Mouse (Mus musculus): ENCODE measurements at regions not wholly inside any gene's neighbourhood (a gene's known extent, or its start where the extent isn't known, plus 50 kb on each side); places are given as distances from the start of the nearest gene placed in this dataset.

DNA sequence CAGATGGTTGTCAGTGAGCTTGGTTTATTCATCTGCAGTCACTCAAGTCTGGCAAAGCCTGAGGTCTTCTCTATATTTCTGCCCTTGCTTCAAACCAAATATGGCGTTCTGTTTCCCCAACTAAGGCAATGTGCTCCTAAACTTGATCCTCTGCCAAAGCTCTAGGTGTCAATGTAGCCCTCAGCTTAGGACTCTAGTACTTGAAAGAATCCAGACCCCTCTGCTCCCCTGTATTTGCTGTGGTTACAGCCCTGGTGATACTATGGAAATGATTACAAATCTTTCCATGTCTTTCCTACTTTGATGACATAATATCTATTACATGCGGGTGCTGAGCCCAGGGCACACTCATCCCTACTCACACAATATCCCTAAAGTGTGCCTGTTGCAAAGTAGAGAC, 672.9 kb upstream of the Tbl1xr1 start:
- in situ Hi-C loops (cut with MseI, MboI) = no loop called here

DNA sequence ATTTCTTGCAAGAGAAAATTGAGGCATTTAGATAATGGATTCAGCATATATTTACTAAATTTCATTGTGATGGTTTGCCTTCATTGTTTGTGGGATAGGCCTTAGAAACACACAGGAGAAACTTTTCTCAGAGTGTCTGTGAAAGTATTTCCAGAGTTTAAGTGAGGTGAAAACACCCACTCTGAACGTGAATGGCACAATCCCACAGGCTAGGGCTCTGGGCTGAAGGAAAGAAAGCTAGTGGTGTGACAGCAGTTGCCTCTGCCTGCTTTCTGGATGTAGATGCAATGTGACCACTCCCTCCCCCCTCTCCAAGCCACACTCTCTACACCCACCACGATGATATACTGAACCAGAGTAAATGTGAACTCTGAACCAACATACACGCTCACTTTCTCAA, 672.4 kb upstream of the Tbl1xr1 start:
- in situ Hi-C loops (cut with MseI, MboI) = no loop called here

DNA sequence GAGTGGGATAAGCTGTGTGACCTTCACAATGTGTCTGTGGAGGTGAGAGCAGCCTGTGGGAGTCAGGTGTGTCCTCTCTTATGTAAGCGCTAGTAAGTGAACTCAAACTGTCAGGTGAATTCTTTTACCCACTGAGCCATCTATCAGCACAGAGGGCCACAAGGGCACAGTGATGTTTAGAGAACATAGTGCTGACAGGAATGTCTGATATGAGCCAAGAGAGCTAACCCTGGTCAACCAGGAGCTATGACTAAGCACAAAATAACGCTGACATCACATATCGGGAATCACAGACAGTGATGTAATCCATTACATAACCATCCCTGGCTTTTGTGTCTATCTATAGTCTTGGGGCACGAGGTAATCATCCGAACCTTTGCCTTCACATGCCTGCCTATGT, 669.4 kb upstream of the Tbl1xr1 start:
- in situ Hi-C loops (cut with MseI, MboI) = no loop called here

DNA sequence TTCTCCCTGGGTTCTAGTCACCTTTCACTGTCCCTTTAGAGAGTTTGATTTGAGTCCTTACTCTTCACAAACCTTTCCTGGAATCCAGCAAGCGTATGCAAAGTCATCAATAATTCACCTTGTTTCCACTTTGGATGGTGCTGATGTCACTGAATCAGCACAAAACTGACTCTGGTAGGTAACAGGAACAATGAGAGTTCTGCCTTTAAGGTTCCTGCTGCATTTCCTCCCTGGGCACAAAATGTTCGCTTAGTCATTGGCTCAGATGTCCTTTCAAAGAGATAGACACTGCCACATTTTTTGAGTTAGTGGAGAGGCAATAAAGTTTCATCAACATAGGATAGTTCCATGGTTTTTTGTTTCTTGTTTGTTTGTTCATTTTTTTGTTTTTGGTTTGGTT, 664.4 kb upstream of the Tbl1xr1 start:
- in situ Hi-C loops (cut with MseI, MboI) = no loop called here

DNA sequence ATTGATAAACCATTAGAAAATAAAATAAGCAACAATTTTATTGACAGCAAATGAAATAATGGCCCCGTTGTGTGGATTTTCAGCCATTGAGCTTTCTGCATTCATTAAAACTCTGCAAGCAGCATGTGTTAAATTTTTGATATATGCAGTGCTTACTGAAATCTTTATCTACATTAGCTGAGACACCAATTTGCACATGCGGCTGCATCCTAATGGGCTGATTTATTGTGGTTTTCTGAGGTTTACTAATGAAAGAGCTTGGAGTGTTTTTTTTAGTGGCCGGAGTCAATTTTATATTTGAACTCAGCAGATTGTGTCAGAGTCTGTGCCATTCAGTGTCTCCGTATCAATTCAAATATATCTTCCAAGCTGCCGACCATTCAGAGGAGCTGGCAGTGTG, 653.3 kb upstream of the Tbl1xr1 start:
- in situ Hi-C loops (cut with MseI, MboI) = no loop called here

DNA sequence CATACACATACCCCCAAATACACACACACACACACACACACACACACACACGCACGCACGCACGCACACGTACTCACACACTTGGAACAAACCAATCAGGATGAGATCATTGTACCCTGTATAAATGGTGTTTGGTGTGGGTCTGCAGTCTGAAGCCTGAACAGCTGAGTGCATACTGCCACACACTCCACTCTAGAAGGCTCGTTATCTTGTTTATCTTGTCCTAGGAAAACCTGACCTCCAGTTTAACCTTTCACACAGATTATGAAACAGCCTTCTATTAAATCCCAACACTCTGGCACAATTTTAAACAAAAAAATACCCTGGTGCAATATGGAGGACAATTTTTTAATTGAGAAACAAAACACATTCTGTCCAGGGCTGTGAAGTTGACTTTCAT, 649.9 kb upstream of the Tbl1xr1 start:
- in situ Hi-C loops (cut with MseI, MboI) = no loop called here

DNA sequence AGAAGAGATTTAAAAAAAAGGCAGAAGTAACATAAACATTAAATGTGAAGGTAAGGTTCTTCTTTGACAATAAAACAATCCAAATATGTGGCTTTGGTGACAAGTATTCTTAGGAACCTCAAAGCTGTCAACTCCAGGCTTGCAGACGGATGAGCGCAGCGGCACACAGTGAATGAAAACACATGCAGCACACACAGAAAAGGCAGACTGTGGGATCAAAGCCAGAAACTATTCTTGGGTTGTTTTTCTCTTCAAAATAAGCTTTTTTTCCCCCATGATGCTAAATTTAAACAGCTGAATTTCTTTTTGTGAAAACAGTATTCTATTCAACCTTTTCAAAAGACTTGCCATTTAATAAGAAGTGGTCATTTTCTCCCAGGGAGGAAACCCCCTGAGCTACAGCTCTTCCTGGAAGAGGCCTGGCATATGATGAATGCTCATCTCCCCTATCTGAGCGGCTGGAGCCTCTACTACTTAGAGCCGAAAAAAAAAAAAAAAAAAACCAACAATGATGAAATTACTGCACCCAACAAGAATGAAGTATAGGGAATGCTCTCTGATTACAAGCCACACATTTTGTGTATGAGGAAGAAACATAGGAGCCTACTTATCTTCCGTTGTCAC, 648.9 kb upstream of the Tbl1xr1 start:
- in situ Hi-C loops (cut with MseI, MboI) = no loop called here

DNA sequence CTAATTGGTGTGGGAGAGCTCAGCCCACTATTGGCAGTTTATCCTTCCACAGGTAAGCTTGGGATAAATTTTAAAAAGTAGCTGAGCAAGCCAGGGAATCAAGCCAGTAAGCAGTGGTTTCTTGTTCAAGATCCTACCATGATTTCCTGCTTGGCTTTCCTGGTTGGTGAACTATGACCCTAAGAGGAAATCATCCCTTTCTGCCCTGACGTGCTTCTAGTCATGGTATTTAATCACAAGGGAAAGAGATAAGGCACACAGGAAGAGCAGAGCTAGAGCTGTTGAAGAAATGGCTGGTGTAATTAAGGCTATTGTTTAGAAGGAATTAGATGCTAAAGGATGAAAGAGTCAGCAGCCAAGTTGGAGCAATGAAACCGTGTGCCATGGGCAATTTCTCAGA, 648.3 kb upstream of the Tbl1xr1 start:
- in situ Hi-C loops (cut with MseI, MboI) = no loop called here

DNA sequence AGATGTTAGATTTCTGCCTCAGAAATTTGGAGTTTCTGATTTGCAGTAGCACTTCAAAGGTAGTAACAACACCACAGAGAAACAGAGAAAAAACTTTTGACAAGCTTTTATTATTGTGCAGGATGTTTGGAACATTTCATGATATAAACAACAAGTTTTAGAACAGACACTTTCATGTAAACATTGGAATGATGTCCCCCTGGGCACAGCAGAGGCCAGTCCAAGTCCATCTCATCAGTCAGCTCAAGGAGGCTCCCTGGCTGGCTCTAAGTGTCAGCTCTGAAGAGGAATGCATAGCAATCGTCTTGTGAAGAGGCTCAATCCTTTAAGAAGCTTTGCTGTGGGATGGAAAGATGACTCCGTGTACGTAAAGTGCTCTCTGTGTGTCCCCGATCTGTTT, 612.2 kb upstream of the Tbl1xr1 start:
- in situ Hi-C loops (cut with MseI, MboI) = no loop called here

DNA sequence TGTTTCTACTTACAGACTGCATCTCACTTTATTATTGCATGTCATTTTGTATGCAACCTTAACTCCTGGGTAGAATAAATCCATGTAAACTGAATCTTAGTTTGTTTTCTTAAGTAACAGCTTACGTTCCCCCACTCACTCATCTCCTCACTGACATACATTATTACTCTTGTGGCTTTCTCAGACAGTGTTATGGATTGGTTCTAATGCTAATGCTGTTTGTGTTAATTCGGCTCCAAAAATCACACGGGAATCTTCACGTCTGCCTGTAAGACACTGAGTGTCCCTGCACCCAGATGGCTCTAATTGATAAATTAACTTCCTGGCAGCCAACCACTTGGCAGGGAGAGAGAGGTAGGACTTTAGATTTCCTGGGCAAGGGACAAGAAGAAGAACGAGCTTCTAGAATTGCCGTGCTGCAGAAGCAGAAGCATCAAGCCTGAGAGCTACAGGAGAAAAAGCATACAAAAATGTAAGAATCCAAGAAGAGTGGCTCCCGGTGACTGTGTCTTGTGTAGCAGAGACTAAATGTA, 610.3 kb upstream of the Tbl1xr1 start:
- in situ Hi-C loops (cut with MseI, MboI) = no loop called here

DNA sequence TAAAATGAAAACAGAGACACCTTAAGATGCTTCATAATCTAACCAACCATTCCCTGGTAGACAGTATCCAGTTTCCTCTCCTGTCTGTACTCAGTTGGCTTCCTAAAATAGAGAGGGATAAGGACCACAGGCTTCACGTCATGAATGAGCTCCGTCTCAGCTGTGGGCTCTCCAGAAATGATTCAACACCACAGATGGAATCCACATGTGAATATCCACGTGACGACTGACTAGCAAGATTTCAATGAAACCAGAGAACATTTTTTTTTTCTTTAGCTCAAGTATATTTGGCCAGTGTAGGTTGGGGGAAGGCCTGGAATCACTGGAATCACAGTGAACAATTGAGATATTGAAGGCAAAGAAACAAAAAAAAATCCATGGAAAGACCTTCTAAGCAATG, 599.1 kb upstream of the Tbl1xr1 start:
- in situ Hi-C loops (cut with MseI, MboI) = no loop called here

DNA sequence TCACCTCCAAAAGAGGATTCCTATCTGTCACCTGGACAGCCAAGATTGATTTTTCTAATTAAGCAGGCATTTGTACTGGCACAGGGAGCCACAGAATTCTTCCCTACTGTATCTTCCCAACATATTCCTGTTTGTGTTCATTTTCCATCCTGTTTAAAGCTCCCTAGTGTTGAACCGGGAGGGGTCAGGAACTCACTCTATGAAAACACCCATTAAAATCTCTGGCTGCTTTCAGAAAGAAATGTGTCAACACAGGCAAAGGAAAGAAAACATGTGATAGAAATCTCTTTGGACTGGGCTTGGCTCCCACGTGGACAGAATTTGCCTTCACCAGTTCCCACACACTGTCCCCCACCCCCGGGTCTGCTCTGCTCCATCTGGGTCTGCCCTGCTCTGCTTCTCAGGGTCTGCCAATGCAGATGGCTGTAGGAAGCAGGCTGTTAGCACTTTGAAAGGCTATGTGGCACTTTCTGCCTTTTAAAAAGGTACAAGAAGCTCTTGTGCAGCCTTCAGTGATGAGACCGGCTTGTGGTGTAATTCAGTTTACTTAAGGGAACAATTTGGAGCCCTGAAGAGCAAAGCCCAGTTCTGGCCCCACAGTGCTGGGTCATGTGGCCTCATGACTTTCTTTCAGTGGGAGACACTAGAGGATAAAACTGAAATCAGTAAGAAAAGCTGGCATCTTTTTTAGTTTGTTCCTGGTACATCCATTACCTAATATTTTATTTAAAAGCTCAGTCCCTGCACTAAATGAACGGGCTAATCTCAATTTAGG, 597.2 kb upstream of the Tbl1xr1 start:
- in situ Hi-C loops (cut with MseI, MboI) = no loop called here

DNA sequence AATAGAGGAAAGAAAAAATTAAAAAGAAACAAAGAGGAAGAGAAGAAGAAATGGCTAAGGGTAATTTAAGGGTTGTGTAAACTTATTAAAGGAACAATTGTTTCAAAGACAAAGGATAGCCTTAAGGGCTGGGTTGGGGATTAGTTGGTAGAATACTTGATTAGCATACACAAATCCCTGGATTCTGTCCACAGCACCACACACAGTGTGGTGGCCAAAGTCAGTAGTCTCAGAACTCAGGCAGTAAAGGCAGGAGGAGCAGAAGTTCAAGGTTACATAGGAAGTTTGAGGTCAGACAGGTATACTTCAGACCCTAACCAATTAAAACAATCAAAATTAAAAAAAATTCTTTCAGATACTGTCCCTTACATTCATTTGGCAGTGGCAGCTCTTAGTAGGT, 596.6 kb upstream of the Tbl1xr1 start:
- in situ Hi-C loops (cut with MseI, MboI) = no loop called here

DNA sequence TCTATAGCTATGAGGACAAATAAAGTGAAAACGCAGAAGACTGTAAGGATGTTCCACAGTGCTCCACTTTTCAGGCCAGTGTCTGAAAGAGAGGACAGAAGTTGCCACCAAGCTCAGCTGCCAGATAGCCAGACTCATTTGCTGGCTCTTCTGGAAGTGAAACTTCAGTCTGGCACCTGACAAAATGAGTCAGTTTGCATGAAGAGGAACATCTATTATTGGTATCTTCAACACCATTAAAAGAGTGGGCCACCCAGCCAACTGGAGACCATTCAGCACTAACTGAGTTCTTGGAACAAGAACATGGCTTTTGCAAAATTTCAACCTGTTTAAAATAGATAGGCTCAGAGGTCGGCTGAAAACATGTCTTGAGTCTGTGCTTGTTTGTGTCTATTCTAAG, 592.4 kb upstream of the Tbl1xr1 start:
- in situ Hi-C loops (cut with MseI, MboI) = no loop called here

DNA sequence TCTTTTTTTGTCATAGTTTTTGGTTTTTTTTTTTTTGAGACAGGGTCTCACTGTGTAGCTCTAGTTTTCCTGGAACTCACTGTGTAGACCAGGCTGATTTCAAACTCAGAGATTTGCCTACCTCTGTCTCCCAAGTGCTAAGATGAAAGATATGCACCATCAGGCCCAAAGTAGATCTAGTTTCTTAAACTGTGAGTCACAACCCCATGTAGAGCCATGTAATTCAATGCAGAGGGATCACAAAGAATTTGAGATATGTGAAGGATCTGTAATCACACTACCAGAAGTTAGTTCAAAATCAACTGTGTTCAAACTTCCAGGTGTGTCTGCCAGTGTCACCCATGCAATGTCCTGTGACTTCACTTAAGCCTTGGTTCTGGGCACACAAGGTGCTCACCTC, 591.0 kb upstream of the Tbl1xr1 start:
- in situ Hi-C loops (cut with MseI, MboI) = no loop called here

DNA sequence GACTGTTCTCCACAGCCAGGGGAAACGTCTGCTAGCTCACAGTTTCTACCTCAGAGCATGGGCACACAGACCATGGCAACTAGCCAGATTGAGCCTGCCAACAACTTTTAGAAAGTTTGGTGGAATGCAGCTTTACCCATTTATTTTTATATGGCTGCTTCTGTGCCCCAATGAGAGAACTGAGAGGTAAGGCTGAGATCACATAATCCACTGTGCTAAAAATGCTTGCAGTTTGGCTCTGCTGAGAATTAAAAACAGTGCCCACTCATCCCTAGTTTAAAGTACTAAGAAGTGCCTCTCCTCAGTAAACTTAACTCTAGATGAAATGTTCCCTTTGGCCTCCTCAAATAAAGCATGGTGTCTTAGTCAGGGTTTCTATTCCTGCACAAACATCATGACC, 586.9 kb upstream of the Tbl1xr1 start:
- in situ Hi-C loops (cut with MseI, MboI) = no loop called here

DNA sequence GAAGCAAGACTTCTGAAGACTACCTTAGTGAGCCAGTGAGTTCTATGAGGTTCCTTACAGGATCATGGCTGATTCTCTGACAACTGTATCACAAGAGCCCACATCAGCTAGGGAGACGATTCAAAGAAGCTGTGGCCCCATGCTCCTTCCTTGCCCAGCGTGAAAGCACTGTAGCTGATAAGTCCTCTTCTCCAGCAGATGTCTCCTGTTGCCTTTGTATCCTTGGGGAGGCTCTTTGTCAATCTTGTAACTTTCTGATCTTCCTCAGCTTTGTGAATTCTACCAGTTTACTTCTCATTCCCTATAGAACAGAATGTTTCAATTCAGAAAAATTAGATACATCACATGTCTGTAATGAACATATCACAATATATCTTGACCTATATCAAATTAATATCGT, 584.0 kb upstream of the Tbl1xr1 start:
- in situ Hi-C loops (cut with MseI, MboI) = no loop called here

DNA sequence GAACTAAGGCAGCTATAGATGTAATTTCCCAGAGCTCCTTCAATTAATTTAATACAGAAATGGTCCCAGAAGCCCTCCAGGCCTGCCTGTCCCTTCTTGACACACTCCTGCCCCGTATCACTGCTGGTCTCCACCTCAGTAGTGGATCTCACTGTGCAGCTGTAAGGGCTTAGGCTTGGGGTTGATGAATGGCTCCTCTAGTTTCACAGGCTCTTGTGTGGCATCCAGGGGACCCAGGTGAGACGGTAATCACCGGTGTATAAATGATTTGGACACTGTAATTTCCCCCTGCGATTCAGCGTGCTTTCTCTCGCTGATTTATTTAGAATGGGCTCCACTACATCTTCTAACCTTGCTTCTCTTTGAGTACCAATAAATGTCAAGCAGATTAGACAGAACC, 583.1 kb upstream of the Tbl1xr1 start:
- in situ Hi-C loops (cut with MseI, MboI) = no loop called here

DNA sequence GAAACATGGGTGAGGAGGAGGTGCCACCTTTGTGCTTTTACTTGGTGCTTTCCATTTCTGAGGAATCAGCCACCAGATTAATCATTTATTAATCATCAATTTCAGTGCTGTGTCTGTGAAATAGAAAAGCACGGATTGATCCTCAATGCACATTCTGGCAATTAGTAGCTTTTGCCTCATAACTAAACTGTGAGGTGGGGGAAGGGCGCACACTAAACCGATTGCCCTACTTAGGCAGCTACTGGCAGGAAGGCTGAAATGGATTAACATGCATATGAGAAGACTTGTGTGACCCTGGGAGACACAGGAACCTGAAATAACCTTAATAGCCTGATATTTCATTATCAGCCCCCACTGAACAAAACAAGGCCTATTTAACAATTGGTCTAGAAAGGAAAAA, 581.5 kb upstream of the Tbl1xr1 start:
- in situ Hi-C loops (cut with MseI, MboI) = no loop called here

DNA sequence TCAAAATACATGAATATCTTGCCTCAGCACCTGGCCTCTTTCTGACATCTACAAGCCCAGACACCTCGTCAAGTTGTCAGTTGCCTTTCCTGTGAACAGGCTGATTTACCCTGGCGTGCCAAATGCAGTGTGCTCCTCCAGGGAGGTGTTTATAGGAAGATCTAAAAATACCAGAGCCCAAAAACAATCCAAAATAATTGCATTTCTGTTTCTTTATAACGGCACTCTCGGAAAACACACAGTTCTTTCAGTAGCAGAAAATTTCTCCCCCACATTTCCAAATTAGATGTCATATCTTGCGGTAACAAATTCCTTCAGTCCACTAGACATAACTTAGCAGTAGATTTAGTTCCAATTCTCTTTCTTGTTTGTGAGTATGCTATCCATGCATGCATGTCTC, 580.8 kb upstream of the Tbl1xr1 start:
- in situ Hi-C loops (cut with MseI, MboI) = no loop called here

DNA sequence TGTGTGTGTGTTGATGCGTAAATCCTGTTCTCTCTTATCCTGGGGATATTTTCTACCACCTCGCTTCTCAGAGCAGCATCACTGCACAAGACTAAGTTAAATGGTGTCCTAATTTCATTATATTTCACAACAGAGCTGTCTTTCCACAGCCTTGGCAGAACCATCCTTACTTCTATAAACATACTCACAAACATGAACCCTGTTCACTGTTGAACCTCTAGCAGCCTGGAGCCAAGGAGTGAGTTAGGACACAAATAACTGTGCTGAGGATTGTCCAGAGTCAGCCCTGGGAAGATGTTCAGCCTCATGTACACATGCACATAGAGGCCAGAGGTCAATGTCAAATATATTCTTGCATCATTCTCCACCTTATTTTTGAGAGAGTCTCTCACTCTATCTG, 580.3 kb upstream of the Tbl1xr1 start:
- in situ Hi-C loops (cut with MseI, MboI) = no loop called here

DNA sequence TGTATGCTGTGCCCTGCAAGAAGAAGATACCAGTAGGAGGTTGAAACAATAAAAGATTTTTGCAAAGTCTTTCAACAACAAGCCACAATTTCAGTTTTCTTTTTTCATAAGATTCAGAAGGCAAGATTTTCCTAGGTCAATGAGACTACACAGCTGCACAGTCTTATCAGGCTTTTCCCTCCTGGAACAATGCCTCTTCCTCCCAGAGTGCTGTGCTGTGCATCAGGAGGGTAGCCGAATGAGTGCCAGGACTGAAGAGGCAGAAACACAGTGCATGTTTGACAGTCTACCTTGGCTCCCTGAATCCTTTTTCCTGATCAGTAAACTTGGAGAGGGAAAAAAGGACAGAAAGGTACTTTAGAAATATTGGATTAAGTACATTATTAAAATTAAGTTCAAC, 579.4 kb upstream of the Tbl1xr1 start:
- in situ Hi-C loops (cut with MseI, MboI) = no loop called here

DNA sequence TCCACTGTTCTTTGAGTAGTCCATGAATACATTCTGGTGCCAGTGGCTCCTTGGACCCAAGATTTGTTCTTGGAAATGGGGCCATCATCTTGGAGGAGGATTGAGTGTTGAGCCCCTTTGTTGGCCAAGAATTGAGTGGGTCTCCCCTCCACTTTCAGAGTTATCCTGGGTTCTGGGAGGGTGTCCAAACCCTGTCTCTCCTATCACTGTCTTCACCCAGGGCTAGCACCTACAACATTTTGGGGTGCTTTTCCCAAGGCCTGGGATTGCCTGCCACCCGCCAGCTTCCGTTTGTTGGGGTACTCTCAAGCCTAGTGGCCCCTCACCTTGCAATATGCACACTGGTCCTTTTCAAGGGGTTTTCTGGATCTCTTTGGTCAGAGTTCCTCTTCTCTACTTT, 568.8 kb upstream of the Tbl1xr1 start:
- in situ Hi-C loops (cut with MseI, MboI) = no loop called here

DNA sequence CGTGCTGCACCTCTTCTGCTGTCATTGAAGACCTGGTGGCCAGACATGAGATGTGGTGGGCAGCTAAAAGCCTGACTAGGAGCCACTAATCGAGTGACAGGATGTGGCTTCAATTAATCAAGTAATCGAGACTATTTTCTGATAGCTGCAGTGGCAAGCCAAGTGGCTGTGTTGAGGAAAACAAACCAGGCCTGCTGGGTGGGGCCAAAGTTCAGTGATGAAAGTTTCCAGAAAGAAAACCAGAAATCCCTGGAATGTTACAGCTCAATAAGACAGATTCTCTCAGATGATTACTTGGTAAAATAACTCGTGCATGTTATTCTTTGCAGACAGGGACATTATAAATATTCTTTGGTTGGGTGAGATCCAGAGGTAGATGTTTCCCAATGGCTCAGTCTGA, 564.4 kb upstream of the Tbl1xr1 start:
- in situ Hi-C loops (cut with MseI, MboI) = no loop called here

All from mouse trophoblast stem cell (cell line).